Mouse (Mus musculus): ENCODE measurements around the gene Tyrobp.

Tyrobp gene

GRCm38 (mm10) chr7:30423071-30423641 lies 9.6 kb downstream of the Tyrobp start:
- in situ Hi-C loops (cut with MboI, MseI) = no loop called here

DNA sequence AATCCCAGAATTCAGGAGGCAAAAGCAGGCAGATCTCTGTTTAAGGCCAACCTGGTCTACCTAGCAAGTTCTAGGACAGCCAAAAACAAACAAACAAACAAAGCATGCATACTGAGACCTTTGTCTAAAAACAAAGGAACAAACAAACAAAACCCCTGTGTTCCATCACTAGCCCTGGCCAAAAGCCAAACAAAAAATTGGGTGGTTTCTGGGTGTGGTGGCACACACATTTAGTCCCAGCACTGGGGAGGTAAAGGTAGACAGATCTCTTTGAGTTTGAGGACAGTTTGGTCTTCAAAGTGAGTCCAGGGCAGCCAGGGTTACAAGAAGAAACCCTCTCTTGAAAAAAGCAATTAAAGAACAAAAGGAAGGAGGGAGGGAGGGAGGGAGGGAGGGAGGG lies 15.8 kb downstream of the Tyrobp start:
- in situ Hi-C loops (cut with MboI, MseI) = no loop called here

- in situ Hi-C loops (cut with MboI, MseI) = no loop called here
Measured at GRCm38 (mm10) chr7:30430191-30430590, 16.6 kb downstream of the Tyrobp start.

DNA sequence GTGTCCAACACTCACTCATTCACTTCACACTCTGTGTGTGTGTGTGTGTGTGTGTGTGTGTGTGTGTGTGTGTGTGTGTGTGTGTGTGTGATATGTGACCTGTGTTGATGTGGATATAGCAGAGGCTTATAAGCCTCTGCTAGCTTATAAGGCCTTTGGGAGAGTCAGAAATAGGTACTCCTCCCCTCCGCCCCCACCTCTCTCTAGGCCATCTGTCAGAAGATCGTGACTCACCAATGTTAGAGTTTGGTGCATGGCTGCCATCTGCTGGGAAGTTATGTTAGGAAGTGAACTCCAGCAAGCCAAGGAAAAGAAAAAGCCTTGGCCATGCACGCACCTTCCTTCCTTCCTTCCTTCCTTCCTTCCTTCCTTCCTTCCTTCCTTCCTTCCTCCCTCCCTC lies 18.2 kb downstream of the Tyrobp start:
- in situ Hi-C loops (cut with MboI, MseI) = no loop called here

GRCm38 (mm10) chr7:30434238-30434637 lies 20.7 kb downstream of the Tyrobp start:
- in situ Hi-C loops (cut with MboI, MseI) = no loop called here

- in situ Hi-C loops (cut with MboI, MseI) = loop anchor here (5.0 kb wide), 1 partner anchor 62 kb away; no protein-coding TSS in a partner anchor
Measured at GRCm38 (mm10) chr7:30434701-30435100, 21.1 kb downstream of the Tyrobp start.

DNA sequence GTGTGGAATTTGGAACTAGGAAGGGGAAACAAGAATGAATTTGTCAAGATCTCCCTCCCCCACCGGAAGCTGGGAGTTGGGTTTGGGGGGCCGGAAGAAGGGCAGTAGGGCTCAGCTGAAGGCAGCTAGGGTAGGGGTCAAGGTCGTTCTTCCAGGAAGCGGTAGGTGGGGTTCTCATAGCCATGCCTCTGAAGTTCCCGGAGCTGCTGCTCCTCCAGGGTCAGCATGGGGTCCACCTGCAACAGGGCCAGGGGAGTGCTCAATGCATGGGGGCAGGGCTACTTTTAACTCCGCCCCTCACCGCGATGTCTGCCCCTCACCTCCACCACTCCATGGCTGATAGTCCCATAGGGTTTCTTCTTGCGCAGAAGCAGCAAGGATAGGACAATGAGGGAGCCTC lies 21.6 kb downstream of the Tyrobp start:
- in situ Hi-C loops (cut with MboI, MseI) = loop anchor here (5.0 kb wide), 1 partner anchor 63 kb away; no protein-coding TSS in a partner anchor

DNA sequence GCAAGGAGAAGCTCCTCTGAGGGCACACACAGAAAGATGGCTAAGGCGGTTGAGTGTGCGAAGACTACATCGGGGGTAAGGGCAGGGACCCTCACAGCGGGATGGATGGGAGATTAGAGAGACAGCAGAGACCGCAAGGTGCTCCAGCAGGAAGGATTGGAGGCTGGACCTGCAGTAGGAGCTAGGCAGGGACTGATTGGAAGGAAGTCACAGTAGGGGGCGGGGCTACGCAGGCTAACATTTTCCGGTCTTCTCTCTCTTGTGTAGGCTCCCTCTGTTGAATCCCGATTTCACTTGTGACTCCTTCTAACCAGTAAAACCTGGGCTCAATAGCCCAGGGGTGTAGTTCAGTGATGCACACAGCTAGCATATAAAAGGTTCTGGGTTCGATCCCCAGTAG lies 23.3 kb downstream of the Tyrobp start:
- in situ Hi-C loops (cut with MboI, MseI) = loop anchor here (5.0 kb wide), 1 partner anchor 65 kb away; no protein-coding TSS in a partner anchor

GRCm38 (mm10) chr7:30439734-30440133 lies 26.2 kb downstream of the Tyrobp start:
- in situ Hi-C loops (cut with MboI, MseI) = loop anchor here (5.0 kb wide), 1 partner anchor 67 kb away; no protein-coding TSS in a partner anchor

DNA sequence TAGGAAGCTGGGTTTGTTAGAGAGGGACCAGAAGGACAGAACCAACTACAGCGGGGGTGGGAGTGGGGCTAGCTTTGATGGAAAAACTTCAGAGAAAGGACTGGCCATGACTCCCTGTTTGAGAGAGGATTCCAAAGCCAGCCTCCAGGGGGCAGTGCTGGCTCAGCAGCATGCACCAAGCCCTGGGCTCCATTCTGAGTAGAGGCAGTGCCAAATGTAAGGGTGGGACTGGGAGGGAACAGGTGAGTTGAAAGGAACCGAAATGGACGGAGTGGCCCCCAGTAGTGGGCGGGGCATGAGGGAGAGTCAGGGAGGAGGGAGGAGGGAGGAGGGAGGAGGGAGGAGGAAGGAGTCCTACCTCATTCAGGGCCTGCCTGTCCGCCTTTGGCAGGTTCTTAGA lies 27.1 kb downstream of the Tyrobp start:
- in situ Hi-C loops (cut with MboI, MseI) = no loop called here

GRCm38 (mm10) chr7:30443696-30444095 lies 30.1 kb downstream of the Tyrobp start:
- in situ Hi-C loops (cut with MboI, MseI) = no loop called here

DNA sequence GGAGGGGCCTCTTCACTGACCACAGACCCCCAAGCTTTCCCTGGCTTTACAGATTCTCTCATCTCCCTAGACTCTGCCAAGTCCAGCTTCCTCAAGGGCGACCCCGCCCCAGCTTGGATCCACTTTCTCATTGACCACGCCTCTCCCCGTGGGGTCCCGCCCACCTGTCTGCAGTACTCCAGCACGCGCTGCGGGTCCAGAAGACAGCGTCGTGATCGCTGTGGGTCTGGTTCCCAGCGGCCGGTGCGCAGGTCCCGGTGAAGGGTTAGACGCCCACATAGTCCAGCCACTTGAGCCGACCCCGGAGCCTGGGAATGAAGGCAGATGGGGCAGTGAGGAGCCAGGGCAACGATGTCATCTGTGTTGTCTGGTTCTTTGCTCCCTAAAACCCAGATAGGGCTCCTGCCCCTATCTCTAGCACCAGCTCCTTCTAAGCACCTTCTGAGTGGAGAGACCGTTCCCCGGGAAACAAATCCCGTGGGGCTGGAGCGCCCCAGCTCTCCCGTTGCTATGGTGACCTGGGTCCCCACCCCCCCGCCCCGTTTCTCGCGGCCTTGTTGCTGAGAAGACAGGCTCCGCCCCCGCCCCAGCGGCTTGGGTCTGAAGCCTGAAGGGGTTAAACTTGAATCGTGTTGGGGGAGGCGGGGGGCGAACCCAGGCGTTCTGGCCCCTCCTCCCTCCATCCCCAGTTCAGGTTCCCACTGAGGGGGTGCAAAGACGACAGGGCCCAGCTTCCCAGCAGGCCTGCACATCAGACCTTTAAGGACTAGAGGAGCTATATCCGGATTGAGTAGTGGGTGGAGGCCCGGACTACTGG lies 30.8 kb downstream of the Tyrobp start:
- in situ Hi-C loops (cut with MboI, MseI) = no loop called here

GRCm38 (mm10) chr7:30444971-30445751 lies 31.6 kb downstream of the Tyrobp start, which contains the start of gene Aplp1:
Aplp1 (minus strand) TSS chr7:30445535.
- in situ Hi-C loops (cut with MboI, MseI) = no loop called here

- in situ Hi-C loops (cut with MboI, MseI) = no loop called here
Measured at GRCm38 (mm10) chr7:30450241-30450640, 36.7 kb downstream of the Tyrobp start.

- in situ Hi-C loops (cut with MboI, MseI) = no loop called here
Measured at GRCm38 (mm10) chr7:30453327-30453726, 39.8 kb downstream of the Tyrobp start.

GRCm38 (mm10) chr7:30453766-30454165 lies 40.2 kb downstream of the Tyrobp start:
- in situ Hi-C loops (cut with MboI, MseI) = no loop called here

DNA sequence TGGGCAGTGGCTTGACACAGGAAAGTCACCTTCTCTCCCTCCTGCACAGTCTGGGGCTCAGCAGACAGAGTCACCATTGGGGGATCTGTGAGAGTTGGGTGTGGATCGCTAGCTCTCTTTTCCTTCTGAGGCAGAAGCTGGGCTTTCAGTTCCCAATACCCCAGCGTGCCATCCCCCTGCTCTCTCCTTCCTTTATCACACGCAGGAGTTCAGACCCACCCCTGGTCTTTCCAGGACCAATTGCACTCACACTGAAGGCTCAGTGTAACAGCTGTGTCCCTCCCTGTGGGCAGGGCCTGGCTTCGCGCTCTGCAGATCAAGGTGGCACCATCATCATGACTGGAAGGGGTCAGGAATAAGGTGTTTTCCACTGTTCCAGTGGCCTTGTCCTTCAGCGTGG lies 40.7 kb downstream of the Tyrobp start:
- in situ Hi-C loops (cut with MboI, MseI) = no loop called here

DNA sequence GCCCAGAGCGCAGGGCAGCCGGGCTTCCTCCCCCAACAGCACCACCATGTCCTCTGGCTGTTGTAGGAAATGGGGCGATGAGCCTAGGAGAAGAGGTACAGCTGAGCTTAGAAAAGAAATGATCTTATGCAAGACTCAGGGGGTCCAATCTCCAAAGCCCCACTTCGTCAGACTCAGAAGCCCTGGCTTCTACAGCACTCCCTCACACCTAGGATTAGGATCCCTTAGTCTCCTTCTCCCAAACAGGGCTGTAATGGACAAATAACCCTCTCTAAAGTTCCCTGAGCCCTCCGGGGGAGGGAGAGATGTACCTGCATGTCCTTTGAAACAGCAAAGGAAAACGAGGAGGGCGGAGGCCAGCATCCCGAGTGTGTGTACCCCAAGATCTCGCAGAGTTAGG lies 42.9 kb downstream of the Tyrobp start:
- in situ Hi-C loops (cut with MboI, MseI) = no loop called here

DNA sequence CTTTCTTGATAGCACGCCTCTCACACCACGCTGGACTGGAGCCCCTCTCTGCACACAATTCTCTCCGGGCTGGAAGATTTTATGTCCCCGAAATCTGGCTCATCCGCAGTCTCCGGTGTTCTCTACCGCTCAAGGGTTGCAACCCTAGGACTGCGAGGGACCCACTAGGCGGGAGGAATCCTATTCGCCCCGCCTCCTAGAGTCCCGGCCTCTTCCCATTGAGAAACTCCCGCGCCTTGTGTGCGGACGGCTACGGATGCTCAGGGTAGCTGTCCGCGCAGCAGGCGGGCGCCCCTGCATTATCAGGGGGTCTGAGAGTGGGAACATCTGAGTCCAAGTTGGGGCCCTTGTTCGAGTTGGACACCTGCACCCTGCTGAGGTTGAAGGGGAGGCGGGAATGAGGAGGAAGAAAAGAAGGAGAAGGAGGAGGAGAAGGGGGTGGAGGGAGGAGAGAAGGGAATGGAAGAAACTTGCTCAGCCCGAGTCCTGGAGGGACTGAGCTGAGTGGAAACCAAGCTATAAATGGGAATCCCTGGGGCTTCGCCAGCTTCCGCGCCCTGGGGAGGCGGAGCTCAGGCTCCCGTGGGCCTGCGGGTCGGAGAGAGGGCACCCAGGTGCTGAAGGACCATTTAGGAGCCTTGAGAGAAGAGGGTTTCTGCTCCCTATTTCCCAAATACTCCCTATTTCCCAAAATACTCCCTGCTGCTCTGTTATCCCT lies 43.5 kb downstream of the Tyrobp start:
- in situ Hi-C loops (cut with MboI, MseI) = no loop called here

DNA sequence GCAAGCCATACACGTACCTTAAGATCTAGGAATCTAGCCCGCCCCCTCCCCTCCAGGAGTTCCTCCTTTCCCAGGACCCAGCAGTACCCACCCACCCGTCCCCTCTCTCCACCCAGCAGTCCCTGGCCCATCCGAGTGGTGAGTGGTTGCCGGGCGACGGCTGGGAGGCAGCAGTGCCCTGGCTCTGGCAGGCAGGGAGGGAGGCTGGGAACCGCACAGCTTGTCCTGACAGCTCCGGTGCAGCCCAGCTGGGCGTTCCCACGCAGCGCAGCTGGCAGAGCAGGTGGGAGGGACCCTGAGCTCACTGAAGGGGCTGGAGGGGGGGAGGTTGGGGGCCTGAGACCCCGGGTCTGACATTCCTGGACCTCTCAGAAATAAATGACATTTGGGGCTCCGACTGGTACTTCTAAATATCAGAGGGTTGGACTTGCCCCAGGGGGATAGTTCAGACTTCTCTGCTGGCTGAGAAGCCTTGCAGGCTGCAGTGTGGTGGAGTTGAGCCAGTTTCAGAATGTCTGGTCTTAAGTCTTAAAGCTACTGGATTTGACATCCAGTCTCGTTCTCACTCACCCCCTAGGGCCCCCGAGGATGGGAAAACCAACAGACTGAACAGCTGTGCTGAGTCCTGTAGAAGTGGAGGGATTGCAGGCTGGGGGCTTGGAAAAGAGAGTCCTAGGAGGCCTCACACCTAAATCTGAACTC lies 44.2 kb downstream of the Tyrobp start, which contains the start of the genes Kirrel2 and Nphs1:
Gene Kirrel2 (minus strand): TSS at position 62 of the 702 bp plus-strand sequence.
Gene Nphs1 (plus strand): TSS at position 687 of the 702 bp plus-strand sequence.
- in situ Hi-C loops (cut with MboI, MseI) = no loop called here

DNA sequence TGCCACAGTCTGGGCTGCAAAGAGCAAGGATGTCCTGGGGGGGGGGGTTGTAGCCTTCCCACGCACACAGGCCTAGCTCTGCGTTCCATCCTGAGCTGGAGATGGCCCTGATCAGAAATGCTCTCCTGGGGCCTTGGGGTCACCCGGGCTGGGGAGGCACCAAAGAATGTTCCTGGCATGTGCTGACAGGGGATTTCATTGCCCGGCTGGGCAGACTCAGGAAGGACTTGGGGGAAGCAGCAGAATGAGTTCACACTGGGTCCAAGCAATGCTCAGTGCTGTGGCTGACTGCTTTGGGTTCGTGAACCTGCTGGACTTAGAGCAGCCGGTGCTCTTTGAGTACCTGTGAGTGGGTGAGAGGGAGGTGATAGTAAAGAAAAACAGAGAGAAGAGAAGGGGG lies 45.9 kb downstream of the Tyrobp start:
- in situ Hi-C loops (cut with MboI, MseI) = no loop called here

Measured in regulatory T cell (primary cell).